Mouse (Mus musculus) heart, postnatal 4 days (tissue): ENCODE results near the gene Pex1. TPM values are rescaled to one million over a fixed set of nuclear protein-coding genes. Genes with fewer than 3 reads are reported as not detected.
"Not testable (repeated sequence)": the region's sequence is repeated elsewhere in the genome, so short reads cannot be mapped to it uniquely, and the experiment has no call there.

Experiments used
- DNase-seq: peaks from one replicate; pipeline ENCODE4 v3.0.0; 2021
- microRNA-seq, 2 experiments: library from miRNA; unstranded; fragments of <30 nt; microRNA quantifications; one replicate each; pipeline ENCODE4 v1.2.0; 2021 to 2022
- total RNA-seq, 2 experiments: library from RNA; stranded (reverse); gene quantifications; 2 replicates each; pipeline ENCODE4 v1.2.3; 2021

The Pex1 gene
- total RNA-seq, 2 experiments from 2014 or later, result 11.3 to 12.3 TPM

DNA sequence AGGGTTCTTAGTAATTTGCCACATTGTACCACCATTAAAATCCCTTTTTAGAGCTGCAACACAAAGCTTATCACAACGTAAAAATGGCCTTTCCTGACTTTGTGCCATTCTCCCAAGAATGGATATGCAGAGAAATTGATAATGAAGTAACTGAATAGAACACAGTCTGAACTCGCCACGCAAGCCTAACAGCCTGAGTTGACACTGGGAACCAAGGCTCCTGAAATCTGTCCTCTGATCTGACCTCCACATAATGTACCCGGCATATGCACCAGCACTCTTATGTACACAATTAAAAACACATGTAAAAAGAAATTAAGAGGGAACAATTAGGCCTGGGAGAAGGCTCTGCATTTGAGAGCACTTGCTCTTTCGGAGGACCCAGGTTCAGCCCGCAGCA is 49.5 kb downstream of the Pex1 start:
- DNase-seq, result no peak

- DNase-seq, result no peak
Measured at GRCm38 (mm10) chr5:3646539-3646938, 50.7 kb downstream of the Pex1 start.

GRCm38 (mm10) chr5:3646991-3647707 is 51.3 kb downstream of the Pex1 start:
- DNase-seq, result peak; percentile 47

DNA sequence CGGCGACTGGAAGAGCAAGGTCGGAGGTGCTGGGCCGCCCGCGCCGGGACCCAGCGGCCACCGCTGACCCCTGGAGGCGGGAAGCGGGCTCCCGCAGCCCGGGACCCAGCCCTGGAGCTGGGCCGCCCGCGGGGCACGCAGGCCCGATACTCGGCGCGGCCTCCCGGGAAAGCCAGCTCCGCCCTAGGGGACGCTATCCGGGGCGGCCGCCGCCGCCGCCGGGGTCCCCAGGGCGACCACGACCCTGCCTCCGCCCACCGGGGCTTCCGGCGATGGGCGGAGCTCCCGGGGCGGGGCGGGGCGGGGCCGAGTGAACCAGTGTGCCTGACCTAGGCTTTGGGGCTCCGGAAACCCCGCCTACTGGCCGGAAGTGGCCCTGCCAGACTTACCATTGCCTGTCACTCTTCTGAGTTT is 51.8 kb downstream of the Pex1 start:
- peak; percentile 89 for DNase-seq

DNA sequence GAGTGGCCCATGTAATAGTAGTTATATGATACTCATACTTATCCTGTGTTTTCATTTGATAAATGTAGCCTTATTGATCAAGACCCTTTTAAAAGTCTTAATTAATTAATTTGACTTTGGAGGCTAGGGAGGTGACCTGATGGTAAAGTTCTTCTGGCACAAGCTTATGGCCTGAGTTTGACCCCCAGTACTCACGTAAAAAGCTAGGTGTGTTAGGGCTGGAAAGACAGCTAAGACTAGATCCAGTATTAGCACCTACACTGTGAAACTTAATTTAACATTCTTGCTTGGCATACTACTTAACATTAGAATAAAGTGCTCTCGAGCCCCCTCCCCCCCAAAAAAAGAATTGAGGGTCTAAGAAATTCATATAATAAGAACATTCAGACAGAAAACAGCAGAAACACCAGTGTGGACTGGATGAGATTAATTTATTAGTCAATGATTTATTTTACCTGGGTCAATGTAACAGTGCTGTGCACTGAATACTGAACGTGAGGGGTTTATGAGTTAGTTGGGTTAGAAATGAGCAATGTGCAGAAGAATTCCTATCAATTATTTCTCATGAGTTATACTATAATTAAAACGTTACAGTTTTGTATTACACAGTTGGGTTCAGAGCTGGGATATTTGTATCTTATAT is 52.5 kb downstream of the Pex1 start:
- no peak for DNase-seq

- DNase-seq, result no peak
Measured at GRCm38 (mm10) chr5:3648849-3649210, 53.0 kb downstream of the Pex1 start.

DNA sequence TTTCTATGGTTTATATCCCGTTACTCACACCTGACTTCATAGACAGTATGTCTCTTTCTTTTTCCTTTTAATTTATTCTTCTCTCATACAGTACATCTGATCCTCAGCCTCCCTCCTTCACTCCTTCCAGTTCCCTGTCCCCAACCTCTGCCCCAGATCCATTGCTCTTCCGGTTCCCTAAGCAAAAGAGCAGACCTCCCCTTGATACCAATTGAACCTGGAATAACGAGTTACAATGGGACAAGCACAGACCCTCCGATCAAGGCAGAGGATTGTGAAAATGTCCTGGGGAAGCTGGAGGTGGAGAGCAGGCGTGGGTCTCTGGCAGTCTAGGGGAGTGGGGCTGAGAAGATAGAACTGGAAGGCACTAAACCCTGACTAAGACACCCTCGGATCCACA is 55.0 kb downstream of the Pex1 start, which contains the start of gene Tmbim7:
Gene Tmbim7, plus strand, starts transcription at position 301 of the 400 bp plus-strand sequence.
- DNase-seq, result no peak

- no peak for DNase-seq
Measured at GRCm38 (mm10) chr5:3651621-3652020, 55.8 kb downstream of the Pex1 start.

GRCm38 (mm10) chr5:3652903-3653575 is 57.2 kb downstream of the Pex1 start:
- not testable (repeated sequence) for DNase-seq

- DNase-seq, result no peak
Measured at GRCm38 (mm10) chr5:3653801-3654200, 57.9 kb downstream of the Pex1 start.

DNA sequence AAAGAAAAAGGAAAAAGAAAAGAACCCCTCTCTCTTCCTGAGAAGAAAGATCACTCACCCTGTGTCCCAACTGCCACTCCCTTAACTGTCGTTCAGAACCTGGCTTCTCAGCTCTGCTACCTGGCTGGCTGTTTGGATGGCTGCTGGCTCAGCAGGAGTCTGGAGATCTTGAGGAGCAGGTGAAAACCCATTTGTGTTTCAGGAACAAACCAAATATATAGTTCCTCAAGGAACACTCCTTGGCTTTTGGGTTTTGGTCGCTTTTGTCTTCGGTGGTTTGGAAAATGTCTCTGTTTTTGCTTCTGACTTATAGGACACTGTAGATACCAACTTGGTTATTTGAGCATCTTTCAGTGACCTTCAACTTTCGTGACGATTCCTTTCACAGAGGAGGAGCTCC is 61.2 kb downstream of the Pex1 start, which contains the start of gene Gatad1:
Gene Gatad1, minus strand, starts transcription at position 101 of the 400 bp plus-strand sequence.
- DNase-seq, result no peak

DNA sequence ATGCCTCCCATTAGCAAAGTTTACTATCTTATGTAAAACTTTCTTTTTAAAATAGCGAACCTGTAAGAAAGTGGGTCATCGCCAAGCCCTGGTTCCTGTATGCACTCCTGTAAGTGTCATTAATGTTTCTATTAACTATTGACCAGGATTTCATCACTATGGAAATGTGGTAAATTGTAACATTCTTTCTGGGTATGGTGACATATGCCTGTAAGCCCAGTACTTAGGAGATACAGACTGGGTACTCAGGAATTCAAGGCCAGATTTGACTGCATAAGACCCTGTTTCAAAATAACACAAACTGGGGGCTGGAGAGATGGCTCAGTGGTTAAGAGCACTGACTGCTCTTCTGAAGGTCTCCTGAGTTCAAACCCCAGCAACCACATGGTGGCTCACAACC is 69.4 kb downstream of the Pex1 start:
- DNase-seq, result no peak

GRCm38 (mm10) chr5:3666585-3666984 is 70.7 kb downstream of the Pex1 start:
- no peak for DNase-seq

DNA sequence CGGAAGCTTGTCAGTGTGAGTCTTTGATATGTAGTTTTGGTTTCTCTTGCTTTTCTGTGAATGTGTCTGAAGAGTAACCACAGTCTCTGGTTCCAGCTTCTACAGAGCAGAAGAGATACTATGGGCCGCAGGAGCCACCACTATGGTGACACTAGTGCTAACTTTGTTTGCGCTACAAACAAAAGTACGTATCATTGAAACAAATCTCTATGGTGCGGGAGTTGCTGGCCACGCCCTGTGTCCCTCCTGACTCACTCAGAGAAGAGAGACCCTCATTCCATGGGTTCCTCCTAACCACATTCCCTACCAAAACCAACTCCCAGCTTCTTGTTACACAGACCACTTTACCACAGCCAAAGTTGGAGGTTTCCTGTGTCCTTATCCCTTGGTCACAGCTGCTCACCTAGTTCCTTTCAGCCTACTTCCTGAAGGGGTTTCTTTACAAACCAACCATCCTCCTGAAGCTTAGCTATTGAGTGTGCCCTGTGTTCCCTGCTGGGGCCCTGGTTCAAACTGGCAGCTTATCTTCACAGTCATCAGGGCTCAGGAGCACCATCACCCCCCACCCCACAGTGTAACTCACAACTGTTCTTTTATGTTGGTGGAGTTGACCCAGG is 74.2 kb downstream of the Pex1 start:
- DNase-seq, result no peak

Small RNAs within 50 kb of the gene (microRNA-seq; reads per million reads assigned to microRNA genes)
- 0 reads per million in 2 experiments for gene Gm26238

Other genes starting within 250 kb of the Pex1 start
- 10 to 100 TPM; 23.1 to 24.3 TPM for gene Fam133b, start 52.2 kb upstream of the Pex1 start, total RNA-seq
- 1 to 10 TPM; 3.9 to 4.2 TPM for gene 1700109H08Rik, start 24.5 kb upstream of the Pex1 start, total RNA-seq
- 1 to 10 TPM; 8.1 to 8.3 TPM for gene Rbm48, start 519 bp downstream of the Pex1 start, total RNA-seq
- not detected for gene Tmbim7, start 55.1 kb downstream of the Pex1 start, total RNA-seq
- gene Gatad1, start 61.1 kb downstream of the Pex1 start, total RNA-seq, result 100 to 1,000 TPM; 105 to 110 TPM
- 10 to 100 TPM; 30.7 to 33.1 TPM for gene Ankib1, start 206.9 kb downstream of the Pex1 start, total RNA-seq
- 10 to 100 TPM; 32.8 to 37.2 TPM for gene Krit1, start 207.1 kb downstream of the Pex1 start, total RNA-seq
- gene Lrrd1, start 249.1 kb downstream of the Pex1 start, total RNA-seq, result under 1 TPM; 0.25 to 0.29 TPM